Mouse (Mus musculus) forebrain, postnatal 0 days (tissue): ENCODE results near the gene BC005537. TPM values are rescaled to one million over a fixed set of nuclear protein-coding genes. Genes with fewer than 3 reads are reported as not detected.
A peak's percentile ranks its signal among the peaks of the same experiment; 100 is the strongest.

Source experiments
- ATAC-seq: fragments of 200-750 bp; cut with Nextera tagmentation; 2 replicates; pipeline ENCODE4 v1.8.0; 2017; ENCODE audit warnings: mild to moderate bottlenecking, moderate library complexity
- DNase-seq: peaks from one replicate; pipeline ENCODE4 v3.0.0-alpha.2; 2015
- H3K27ac ChIP-seq: fragments of 300-500 bp; sonication (generic); 2 replicates; pipeline ENCODE4 v1.5.1; 2014; ENCODE audit warnings: low read depth, mild to moderate bottlenecking, antibody characterized with exemption, low read length, moderate library complexity, mixed read lengths
- H3K27me3 ChIP-seq: fragments of 300-500 bp; sonication (generic); 2 replicates; pipeline ENCODE4 v1.6.1; 2014; ENCODE audit warnings: mild to moderate bottlenecking, low read length, mixed read lengths; ENCODE audit not compliant: insufficient read depth
- H3K36me3 ChIP-seq: fragments of 300-500 bp; sonication (generic); 2 replicates; pipeline ENCODE4 v1.6.1; 2014; ENCODE audit warnings: mild to moderate bottlenecking, moderate library complexity; ENCODE audit not compliant: insufficient read depth
- H3K4me1 ChIP-seq: fragments of 300-500 bp; sonication (generic); 2 replicates; pipeline ENCODE4 v1.6.1; 2014; ENCODE audit warnings: antibody characterized with exemption; ENCODE audit not compliant: insufficient read depth
- H3K4me2 ChIP-seq: fragments of 300-500 bp; sonication (generic); 2 replicates; pipeline ENCODE4 v1.6.1; 2014; ENCODE audit warnings: low read depth, mild to moderate bottlenecking, moderate library complexity
- H3K4me3 ChIP-seq: fragments of 300-500 bp; sonication (generic); 2 replicates; pipeline ENCODE4 v1.5.1; 2014; ENCODE audit warnings: low read depth, low read length, mixed read lengths
- H3K9ac ChIP-seq: fragments of 300-500 bp; sonication (generic); 2 replicates; pipeline ENCODE4 v1.6.1; 2014; ENCODE audit warnings: mild to moderate bottlenecking
- H3K9me3 ChIP-seq: fragments of 300-500 bp; sonication (generic); 2 replicates; pipeline ENCODE4 v1.6.1; 2016; ENCODE audit warnings: low read length
- CTCF ChIP-seq: sonication (generic); IDR thresholded peaks from 2 replicates; pipeline ENCODE4 v1.5.1; 2016; ENCODE audit warnings: antibody characterized with exemption, control low read depth, low read depth
- WGBS: fragments of 180-500 bp; shearing (Covaris S2); extraction: QIAGEN DNeasy Blood & Tissue Kit; methylation state at CpG from one replicate; pipeline ENCODE4 v1.1.7; 2014; 5-methylcytosine and 5-hydroxymethylcytosine counted together
- polyA plus RNA-seq: library from polyadenylated mRNA; unstranded; fragments of >200 nt; fragmentation: Nextera tagmentation; extraction: Ambion mirVana; gene quantifications from 2 replicates; pipeline ENCODE4 v1.2.1, GENCODE M21; 2015
- total RNA-seq: library from RNA; depleted of rRNA; stranded (reverse); fragments of >200 nt; gene quantifications from 2 replicates; pipeline ENCODE4 v1.2.3, GENCODE M21; 2014

Gene BC005537
- total and polyA plus RNA-seq, 2 experiments from 2014 or later, result 16.9 to 68.4 TPM

DNA sequence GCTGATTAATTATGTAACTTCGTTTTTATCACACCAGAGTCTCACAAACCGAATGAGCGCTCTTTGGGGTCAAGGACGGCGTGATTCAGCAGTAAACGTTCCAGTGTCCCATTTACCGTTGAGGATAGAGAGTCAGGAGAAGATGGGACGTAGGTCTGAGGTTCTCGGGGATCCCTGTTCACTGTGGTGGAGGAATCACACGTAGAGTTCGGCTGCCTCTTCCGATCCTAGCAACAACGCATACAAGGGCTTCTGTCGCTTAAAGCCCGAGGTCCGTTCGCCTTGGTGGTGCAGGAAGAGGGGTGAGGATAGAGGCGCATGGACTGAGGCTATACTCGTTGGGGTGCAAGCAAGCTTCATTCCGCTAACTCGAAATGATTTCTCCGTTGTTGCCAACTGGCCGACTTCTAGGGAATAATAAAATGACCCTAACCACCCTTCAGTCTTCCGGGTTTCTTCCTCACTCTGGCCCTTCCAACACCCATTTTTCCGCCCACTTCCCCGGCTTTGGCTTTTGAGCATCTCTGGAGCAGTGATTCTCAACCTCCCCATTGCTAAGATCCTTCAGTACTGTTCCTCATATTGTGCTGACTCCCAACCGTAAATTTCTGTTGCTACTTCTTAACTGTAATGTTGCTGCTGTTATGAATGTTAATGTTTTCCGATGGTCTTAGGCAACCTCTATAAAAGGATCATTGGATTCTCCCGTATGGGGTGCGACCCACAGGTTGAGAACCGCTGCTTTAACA lies 1.4 kb upstream of the BC005537 start:
- no peaks in the 10 kb centered on the region for H3K9me3 ChIP-seq
- peak overlapping the region; percentile 68 for H3K4me3 ChIP-seq
- WGBS, result 1% methylated on average over 31 of the region's 31 CpGs
- H3K27ac ChIP-seq, result peak overlapping the region; percentile 98
- DNase-seq (no peak), ATAC-seq (peak; percentile 37)
- peak overlapping the region; percentile 68 for H3K4me2 ChIP-seq
- H3K27me3 ChIP-seq, result no peaks in the 10 kb centered on the region
- TF ChIP-seq CTCF, result no peak
- no peaks in the 10 kb centered on the region for H3K36me3 ChIP-seq
- H3K9ac ChIP-seq, result peak overlapping the region; percentile 87
- peaks cover 13% of the 10 kb centered on the region for H3K4me1 ChIP-seq

- H3K9me3 ChIP-seq, result no peaks in the 10 kb centered on the region
- WGBS, result under 1% methylated on average over 42 of the region's 42 CpGs
- TF ChIP-seq CTCF, result 0 out of 2 replicates have a peak, but pooled peaks have one; percentile 20
- peak overlapping the region; percentile 68 for H3K4me2 ChIP-seq
- peak overlapping the region; percentile 87 for H3K9ac ChIP-seq
- peak overlapping the region; percentile 68 for H3K4me3 ChIP-seq
- peak overlapping the region; percentile 98 for H3K27ac ChIP-seq
- no peaks in the 10 kb centered on the region for H3K27me3 ChIP-seq
- DNase-seq (peak; percentile 98), ATAC-seq (peak; percentile 94)
- H3K36me3 ChIP-seq, result 0 out of 2 replicates have a peak, but pooled peaks cover 3% of the 10 kb centered on the region
- peaks cover 13% of the 10 kb centered on the region for H3K4me1 ChIP-seq
Observed at GRCm38 (mm10) chr13:24800674-24801307, 666 bp upstream of the BC005537 start.

- Histone ChIP-seq H3K36me3 (peaks cover 6% of the 10 kb centered on the region; the same call in 1 of the 2 replicates), H3K4me3 (peak overlapping the region; percentile 68), H3K27me3 (no peaks in the 10 kb centered on the region), H3K9ac (peak overlapping the region; percentile 87), H3K4me1 (peaks cover 13% of the 10 kb centered on the region), H3K27ac (peak overlapping the region; percentile 98), H3K9me3 (no peaks in the 10 kb centered on the region), H3K4me2 (peak overlapping the region; percentile 68)
- WGBS, result under 1% methylated on average over 26 of the region's 26 CpGs
- ATAC-seq, result no peak
- DNase-seq, result peak; percentile 29
- no peak for TF ChIP-seq CTCF
Observed at GRCm38 (mm10) chr13:24802131-24802691, 754 bp downstream of the BC005537 start.

- 5% methylated on average over 2 of the region's 2 CpGs for WGBS
- H3K27me3 ChIP-seq, result no peaks in the 10 kb centered on the region
- DNase-seq (no peak), ATAC-seq (no peak)
- H3K27ac ChIP-seq, result no peak overlapping the region
- H3K9me3 ChIP-seq, result no peaks in the 10 kb centered on the region
- H3K4me1 ChIP-seq, result peaks cover 13% of the 10 kb centered on the region
- TF ChIP-seq CTCF, result no peak
- peak overlapping the region; percentile 68 for H3K4me2 ChIP-seq
- peak overlapping the region; percentile 87; the same call in 1 of the 2 replicates for H3K9ac ChIP-seq
- peaks cover 13% of the 10 kb centered on the region; the same call in 1 of the 2 replicates for H3K36me3 ChIP-seq
- peak overlapping the region; percentile 68 for H3K4me3 ChIP-seq
Observed at GRCm38 (mm10) chr13:24803196-24803595, 1.7 kb downstream of the BC005537 start.

- Histone ChIP-seq H3K4me1 (peaks cover 9% of the 10 kb centered on the region), H3K9ac (no peak overlapping the region), H3K4me2 (no peak overlapping the region), H3K36me3 (peaks cover 27% of the 10 kb centered on the region), H3K27me3 (no peaks in the 10 kb centered on the region), H3K27ac (no peak overlapping the region), H3K9me3 (no peaks in the 10 kb centered on the region), H3K4me3 (no peak overlapping the region)
- no peak for TF ChIP-seq CTCF
- no peak for ATAC-seq
- DNase-seq, result no peak
Observed at GRCm38 (mm10) chr13:24806079-24806478, 4.6 kb downstream of the BC005537 start.

GRCm38 (mm10) chr13:24812521-24812920 lies 11.1 kb downstream of the BC005537 start:
- peaks cover 39% of the 10 kb centered on the region for H3K36me3 ChIP-seq
- H3K9me3 ChIP-seq, result no peaks in the 10 kb centered on the region
- H3K4me3 ChIP-seq, result no peak overlapping the region
- WGBS, result 91% methylated on average over 2 of the region's 2 CpGs
- H3K4me2 ChIP-seq, result no peak overlapping the region
- no peak for TF ChIP-seq CTCF
- H3K9ac ChIP-seq, result no peak overlapping the region
- ATAC-seq (no peak), DNase-seq (no peak)
- no peaks in the 10 kb centered on the region for H3K27me3 ChIP-seq
- no peaks in the 10 kb centered on the region for H3K4me1 ChIP-seq
- no peak overlapping the region for H3K27ac ChIP-seq

DNA sequence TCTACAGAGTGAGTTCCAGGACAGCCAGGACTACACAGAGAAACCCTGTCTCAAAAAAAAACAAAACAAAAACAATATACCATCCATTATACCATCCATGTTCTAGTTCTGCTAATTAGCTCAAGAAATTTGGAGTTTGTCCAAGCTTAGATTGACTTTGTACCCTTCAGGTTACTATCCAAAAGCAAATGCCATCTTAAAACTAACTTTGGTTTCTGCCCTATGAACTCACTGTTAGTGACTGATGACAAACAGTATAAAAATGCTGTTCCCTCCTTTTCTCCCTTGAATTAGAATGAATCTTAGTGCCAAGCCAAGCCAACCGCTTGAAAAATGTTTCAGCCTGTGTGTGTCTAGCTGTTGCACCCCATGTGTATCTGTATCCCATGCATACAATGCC lies 13.2 kb downstream of the BC005537 start:
- no peak for TF ChIP-seq CTCF
- H3K36me3 ChIP-seq, result peaks cover 33% of the 10 kb centered on the region
- H3K4me2 ChIP-seq, result no peak overlapping the region
- H3K9ac ChIP-seq, result no peak overlapping the region
- H3K27ac ChIP-seq, result no peak overlapping the region
- H3K9me3 ChIP-seq, result no peaks in the 10 kb centered on the region
- no peak overlapping the region for H3K4me3 ChIP-seq
- DNase-seq (no peak), ATAC-seq (no peak)
- no peaks in the 10 kb centered on the region for H3K4me1 ChIP-seq
- 78% methylated on average over 1 of the region's 1 CpGs for WGBS
- H3K27me3 ChIP-seq, result no peaks in the 10 kb centered on the region
